Mouse (Mus musculus) CD4-positive helper T cell, adult 2 months (primary cell): ENCODE results near the gene Actg2.

Experiments
- DNase-seq: peaks from one replicate; pipeline ENCODE4 v3.0.0-alpha.2; 2012; ENCODE audit warnings: low read depth, missing footprints, low spot score

Actg2 gene

GRCm38 (mm10) chr6:83512495-83512894 is 23.6 kb downstream of the Actg2 start:
- peak; percentile 72 for DNase-seq

- DNase-seq = no peak
Observed at GRCm38 (mm10) chr6:83510210-83510609, 25.9 kb downstream of the Actg2 start.

GRCm38 (mm10) chr6:83509442-83509841 is 26.6 kb downstream of the Actg2 start:
- DNase-seq = no peak

- no peak for DNase-seq
Observed at GRCm38 (mm10) chr6:83507168-83507546, 28.9 kb downstream of the Actg2 start.

GRCm38 (mm10) chr6:83506258-83507167 is 29.6 kb downstream of the Actg2 start, which contains the start of gene Dguok:
TSS of gene Dguok (minus strand) at chr6:83506969.
- DNase-seq = peak; percentile 100

- DNase-seq = no peak
Observed at GRCm38 (mm10) chr6:83505554-83505953, 30.5 kb downstream of the Actg2 start.

- DNase-seq = peak; percentile 42
Observed at GRCm38 (mm10) chr6:83503361-83503760, 32.7 kb downstream of the Actg2 start.

- DNase-seq = no peak
Observed at GRCm38 (mm10) chr6:83502656-83503055, 33.4 kb downstream of the Actg2 start.

- DNase-seq = no peak
Observed at GRCm38 (mm10) chr6:83501524-83502310, 34.3 kb downstream of the Actg2 start.

- DNase-seq = no peak
Observed at GRCm38 (mm10) chr6:83500462-83500861, 35.6 kb downstream of the Actg2 start.

GRCm38 (mm10) chr6:83499078-83499477 is 37.0 kb downstream of the Actg2 start:
- no peak for DNase-seq

GRCm38 (mm10) chr6:83496753-83497710 is 39.0 kb downstream of the Actg2 start:
- DNase-seq = no peak

- no peak for DNase-seq
Observed at GRCm38 (mm10) chr6:83496009-83496752, 39.9 kb downstream of the Actg2 start.

- no peak for DNase-seq
Observed at GRCm38 (mm10) chr6:83490622-83491021, 45.4 kb downstream of the Actg2 start.

- no peak for DNase-seq
Observed at GRCm38 (mm10) chr6:83488200-83488599, 47.9 kb downstream of the Actg2 start.

GRCm38 (mm10) chr6:83487298-83487697 is 48.8 kb downstream of the Actg2 start:
- no peak for DNase-seq

- no peak for DNase-seq
Observed at GRCm38 (mm10) chr6:83485854-83486253, 50.2 kb downstream of the Actg2 start.

- DNase-seq = no peak
Observed at GRCm38 (mm10) chr6:83483776-83484175, 52.3 kb downstream of the Actg2 start.

- no peak for DNase-seq
Observed at GRCm38 (mm10) chr6:83482418-83483085, 53.5 kb downstream of the Actg2 start.

GRCm38 (mm10) chr6:83480019-83480655 is 55.9 kb downstream of the Actg2 start:
- no peak for DNase-seq
